Mouse (Mus musculus): Measurements from ENCODE around the gene Pcyt1a. TPM values are rescaled to one million over a fixed set of nuclear protein-coding genes. Genes with fewer than 3 reads are reported as not detected.

The Pcyt1a gene
- total and polyA plus RNA-seq, 3 experiments: 36.9 to 53.7 TPM; not detected in 1

DNA sequence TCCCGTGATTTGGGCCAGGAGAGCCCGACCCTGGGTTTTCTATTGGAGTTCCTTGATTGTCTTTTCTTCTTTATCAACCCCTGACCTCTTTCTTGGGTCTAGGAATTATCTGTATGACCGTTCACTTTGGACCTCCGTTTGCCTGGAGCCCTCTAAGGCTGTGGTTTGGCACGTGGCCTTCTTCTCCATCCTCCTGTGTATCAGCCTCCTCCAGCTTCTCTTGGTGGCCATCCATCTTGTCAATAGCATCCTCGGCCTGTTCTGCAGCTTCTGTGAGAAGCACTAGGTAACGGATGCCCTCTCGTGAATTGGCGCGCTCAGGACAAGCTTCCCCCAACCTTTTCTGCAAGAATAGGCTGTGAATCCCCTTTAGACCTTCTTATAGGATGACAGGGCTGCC, 23.0 kb upstream of the Pcyt1a start:
- Histone ChIP-seq H3K4me1 (ENCODE audit: control insufficient read depth in 1 of 2, insufficient read depth in 2 of 2, low read length in 2 of 2) (no peaks in the 10 kb centered on the region; a peak in 1 of 4 replicates), H3K27ac (ENCODE audit: control insufficient read depth, low read depth, low read length) (no peak overlapping the region), H3K9ac (ENCODE audit: control insufficient read depth, low read depth, low read length, poor library complexity, severe bottlenecking) (no peak overlapping the region), H3K79me2 (ENCODE audit: control insufficient read depth, insufficient read depth, low read length, poor library complexity) (no peaks in the 10 kb centered on the region; the same call in 1 of the 2 replicates), H3K36me3 (ENCODE audit: control insufficient read depth in 1 of 2, insufficient read depth in 2 of 2, low read length in 2 of 2) (no peaks in the 10 kb centered on the region), H3K4me3 (ENCODE audit: control insufficient read depth in 1 of 2, insufficient read depth in 1 of 2, low read depth in 2 of 2, low read length in 2 of 2) (no peak overlapping the region), H3K27me3 (ENCODE audit: control insufficient read depth in 1 of 2, insufficient read depth in 2 of 2, low read length in 2 of 2) (peaks cover 0 to 1% of the 10 kb centered on the region in 2 experiments; a peak in 1 of 4 replicates), H3K9me3 (replicated peaks; ENCODE audit: insufficient read depth, low read length) (no peaks in the 10 kb centered on the region)
- TF ChIP-seq POLR2AphosphoS5 (IDR thresholded peaks at IDR 0.05; ENCODE audit: borderline replicate concordance, low read depth, low read length): no peak
- TF ChIP-seq RAD21 (IDR thresholded peaks at IDR 0.05; ENCODE audit: low read depth, low read length): no peak
- no peak for TF ChIP-seq USF1 (IDR thresholded peaks at IDR 0.05; ENCODE audit: low read depth, low read length)
- no peak for TF ChIP-seq MAZ (IDR thresholded peaks at IDR 0.05; ENCODE audit: low read depth, low read length)
- TF ChIP-seq ELF1 (IDR thresholded peaks at IDR 0.05; ENCODE audit: low read depth, low read length): no peak
- TF ChIP-seq KAT2A (conservative IDR thresholded peaks at IDR 0.05; ENCODE audit: low read depth, low read length): no peak
- no peak for DNase-seq (ENCODE audit: low read depth, low spot score)

DNA sequence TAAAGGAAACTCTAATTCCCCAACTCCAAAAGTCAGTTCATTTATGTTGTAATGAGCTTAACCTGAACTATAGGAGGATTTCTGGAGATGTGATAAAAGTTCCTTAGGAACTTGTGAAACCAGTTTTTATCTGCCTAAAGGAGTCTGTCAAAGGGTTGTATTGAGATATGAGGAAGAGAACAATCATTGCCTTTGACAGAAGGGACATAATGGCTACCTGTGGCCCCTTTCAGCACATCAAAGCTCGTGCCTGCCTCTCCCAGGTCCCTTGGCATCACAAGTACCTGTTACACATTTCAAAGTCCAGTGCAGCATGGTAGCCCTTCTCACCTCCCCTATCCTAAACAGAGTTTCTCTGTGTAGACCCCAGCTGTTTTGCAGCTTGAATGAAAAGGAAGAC, 13.3 kb upstream of the Pcyt1a start:
- Histone ChIP-seq H3K36me3 (ENCODE audit: control insufficient read depth in 1 of 2, insufficient read depth in 2 of 2, low read length in 2 of 2) (peaks cover 0 to 5% of the 10 kb centered on the region in 2 experiments; a peak in 1 of 4 replicates), H3K4me1 (ENCODE audit: control insufficient read depth in 1 of 2, insufficient read depth in 2 of 2, low read length in 2 of 2) (peaks cover 0 to 3% of the 10 kb centered on the region in 2 experiments; a peak in 2 of 4 replicates), H3K9me3 (replicated peaks; ENCODE audit: insufficient read depth, low read length) (no peaks in the 10 kb centered on the region), H3K79me2 (ENCODE audit: control insufficient read depth, insufficient read depth, low read length, poor library complexity) (peaks cover 3% of the 10 kb centered on the region; the same call in 1 of the 2 replicates), H3K9ac (ENCODE audit: control insufficient read depth, low read depth, low read length, poor library complexity, severe bottlenecking) (no peak overlapping the region), H3K27me3 (ENCODE audit: control insufficient read depth in 1 of 2, insufficient read depth in 2 of 2, low read length in 2 of 2) (no peaks in the 10 kb centered on the region), H3K27ac (ENCODE audit: control insufficient read depth, low read depth, low read length) (no peak overlapping the region), H3K4me3 (ENCODE audit: control insufficient read depth in 1 of 2, insufficient read depth in 1 of 2, low read depth in 2 of 2, low read length in 2 of 2) (no peak overlapping the region)
- TF ChIP-seq SMC3 (IDR thresholded peaks at IDR 0.05; ENCODE audit: low read depth, low read length) (no peak), MYC (IDR thresholded peaks at IDR 0.05; ENCODE audit: low read depth, low read length) (no peak), GATA1 (IDR thresholded peaks at IDR 0.05; ENCODE audit: low read depth, low read length) (no peak), RCOR1 (IDR thresholded peaks at IDR 0.05; ENCODE audit: low read depth, low read length) (no peak), SIN3A (IDR thresholded peaks at IDR 0.05; ENCODE audit: low read length) (no peak), JUND (IDR thresholded peaks at IDR 0.05; ENCODE audit: low read depth, low read length) (no peak), CTCF (IDR thresholded peaks at IDR 0.05 in 2 of 3, conservative IDR thresholded peaks at IDR 0.05 in 1 of 3; ENCODE audit: control insufficient read depth in 1 of 3, insufficient read depth in 1 of 3, low read depth in 2 of 3, low read length in 3 of 3, poor library complexity in 1 of 3, severe bottlenecking in 1 of 3) (no peak), EP300 (IDR thresholded peaks at IDR 0.05; ENCODE audit: low read depth in 1 of 2, low read length in 2 of 2) (no peak), MXI1 (IDR thresholded peaks at IDR 0.05; ENCODE audit: low read depth, low read length) (no peak), UBTF (IDR thresholded peaks at IDR 0.05; ENCODE audit: borderline replicate concordance, insufficient read depth, low read depth, low read length) (no peak), POLR2A (IDR thresholded peaks at IDR 0.05; ENCODE audit: control insufficient read depth in 1 of 2, insufficient read depth in 1 of 2, low read depth in 1 of 2, low read length in 2 of 2, poor library complexity in 1 of 2) (no peak), CHD2 (IDR thresholded peaks at IDR 0.05; ENCODE audit: low read length) (no peak), GABPA (IDR thresholded peaks at IDR 0.05; ENCODE audit: low read depth, low read length) (no peak), TBP (IDR thresholded peaks at IDR 0.05; ENCODE audit: low read depth, low read length) (no peak), RAD21 (IDR thresholded peaks at IDR 0.05; ENCODE audit: low read depth, low read length) (no peak), TAL1 (IDR thresholded peaks at IDR 0.05; ENCODE audit: low read length) (no peak)
- DNase-seq (ENCODE audit: low read depth, low spot score): no peak

All from MEL (cell line).